Mouse (Mus musculus): ENCODE data around the gene Maml3.

- TF ChIP-seq CTCF (IDR thresholded peaks at IDR 0.05; ENCODE audit: insufficient read depth, low read depth, low read length), result no peak
- no peak for TF ChIP-seq POLR2A (IDR thresholded peaks at IDR 0.05; ENCODE audit: insufficient read depth, low read depth, low read length)
These were observed 219.4 kb downstream of the Maml3 start for GRCm38 (mm10) chr3:51885487-51885886.

Data from olfactory bulb, adult 2 months (tissue).